Mouse (Mus musculus): ENCODE results near the gene Igfbp5. TPM values are rescaled to one million over a fixed set of nuclear protein-coding genes. Genes with fewer than 3 reads are reported as not detected.

The Igfbp5 gene
- polyA plus RNA-seq (2017; shearing (Covaris generic)): not detected

GRCm38 (mm10) chr1:72874287-72875211, at the start of gene Igfbp5:
TSS of gene Igfbp5 (minus strand) at chr1:72874884.
- no peak for ATAC-seq

GRCm38 (mm10) chr1:72914815-72915214, 40.1 kb upstream of the Igfbp5 start:
- ATAC-seq: no peak

DNA sequence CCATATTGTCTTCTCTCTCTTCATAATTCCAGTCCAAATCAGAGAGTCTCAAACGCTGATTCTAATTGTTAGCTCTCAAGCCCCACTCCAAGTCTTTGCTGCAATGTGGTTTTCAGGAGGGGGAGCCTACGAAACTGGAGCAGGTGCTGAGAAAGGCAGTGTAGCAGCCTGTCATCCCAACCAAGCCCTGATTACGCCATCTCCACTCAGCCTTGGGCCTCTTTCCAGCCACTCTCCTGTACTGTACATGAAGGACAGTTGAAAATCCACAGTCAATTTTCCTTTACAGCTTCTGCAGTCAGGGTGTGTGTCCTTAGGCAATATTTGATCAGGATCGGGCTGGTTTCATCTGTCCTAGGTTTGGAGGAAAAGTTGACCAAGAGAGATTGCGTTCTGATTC, 38.4 kb upstream of the Igfbp5 start:
- no peak for ATAC-seq

DNA sequence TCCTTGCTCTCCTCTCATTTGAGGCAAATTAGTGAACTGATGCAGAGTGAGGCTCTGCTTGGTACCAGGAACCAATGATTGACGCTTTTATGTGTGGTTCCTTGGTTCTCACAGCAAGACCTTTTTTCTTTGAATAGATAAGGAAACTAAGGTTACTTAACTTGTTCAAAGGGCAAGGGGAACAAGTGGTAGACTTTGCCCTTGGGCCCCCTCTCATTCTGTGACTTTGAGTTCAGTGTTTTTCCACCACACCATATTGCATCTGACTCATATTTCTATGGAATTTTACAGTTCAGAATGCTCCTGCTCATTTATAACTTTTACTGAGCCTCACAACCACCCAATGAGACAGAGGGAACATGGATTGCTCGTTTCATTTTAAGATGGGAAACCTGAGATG, 21.1 kb upstream of the Igfbp5 start:
- ATAC-seq: no peak

GRCm38 (mm10) chr1:72887910-72888309, 13.2 kb upstream of the Igfbp5 start:
- ATAC-seq: no peak

GRCm38 (mm10) chr1:72885819-72886169, 11.1 kb upstream of the Igfbp5 start:
- no peak for ATAC-seq

DNA sequence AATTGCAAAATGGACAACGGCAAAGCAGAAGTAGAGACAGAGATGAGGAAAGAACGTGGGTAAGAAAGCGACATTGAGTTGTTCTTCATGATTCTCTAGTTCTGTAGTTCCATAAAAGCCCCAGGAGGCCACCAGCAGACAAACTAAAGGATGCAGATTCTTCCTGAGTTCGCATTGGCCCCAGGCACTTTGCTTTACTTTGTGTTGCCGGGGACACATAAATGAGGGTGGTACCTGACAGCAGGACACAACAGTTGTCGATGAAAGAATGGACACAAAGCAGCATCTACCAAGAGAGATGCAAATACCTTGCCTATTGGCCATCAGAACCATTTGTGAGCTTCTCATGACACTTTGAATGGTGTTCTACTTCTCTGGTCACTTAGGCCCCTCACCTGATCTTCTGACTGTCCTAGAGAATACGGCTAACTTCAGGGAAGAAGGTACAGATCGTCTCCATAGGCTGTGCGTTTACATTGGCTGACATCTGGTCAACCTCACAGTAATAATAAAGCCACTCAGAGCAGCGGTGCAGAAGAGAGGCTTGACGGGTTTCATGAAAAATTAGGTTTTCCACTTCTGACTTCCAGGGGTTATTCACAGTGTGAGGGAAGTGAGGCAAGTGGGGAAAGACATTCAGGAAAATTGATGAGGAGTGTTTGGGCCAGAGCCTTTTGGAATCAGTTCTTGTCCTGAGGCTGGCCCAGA, 10.6 kb upstream of the Igfbp5 start:
- ATAC-seq: no peak

DNA sequence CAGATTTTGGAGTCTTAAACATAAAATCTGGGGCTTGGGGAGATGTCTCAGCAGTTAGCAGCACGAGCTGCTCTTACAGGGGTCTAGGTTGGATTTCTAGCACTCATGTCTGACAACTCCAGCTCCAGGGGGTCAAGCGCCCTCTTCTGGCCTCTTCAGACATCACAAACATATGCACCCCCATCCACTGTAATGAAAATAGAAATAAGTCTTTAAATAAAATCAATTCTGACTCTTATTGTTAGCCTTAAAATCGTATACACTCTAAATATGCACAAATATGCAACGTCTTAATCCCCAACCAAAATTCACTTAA, 4.6 kb upstream of the Igfbp5 start:
- ATAC-seq: no peak

DNA sequence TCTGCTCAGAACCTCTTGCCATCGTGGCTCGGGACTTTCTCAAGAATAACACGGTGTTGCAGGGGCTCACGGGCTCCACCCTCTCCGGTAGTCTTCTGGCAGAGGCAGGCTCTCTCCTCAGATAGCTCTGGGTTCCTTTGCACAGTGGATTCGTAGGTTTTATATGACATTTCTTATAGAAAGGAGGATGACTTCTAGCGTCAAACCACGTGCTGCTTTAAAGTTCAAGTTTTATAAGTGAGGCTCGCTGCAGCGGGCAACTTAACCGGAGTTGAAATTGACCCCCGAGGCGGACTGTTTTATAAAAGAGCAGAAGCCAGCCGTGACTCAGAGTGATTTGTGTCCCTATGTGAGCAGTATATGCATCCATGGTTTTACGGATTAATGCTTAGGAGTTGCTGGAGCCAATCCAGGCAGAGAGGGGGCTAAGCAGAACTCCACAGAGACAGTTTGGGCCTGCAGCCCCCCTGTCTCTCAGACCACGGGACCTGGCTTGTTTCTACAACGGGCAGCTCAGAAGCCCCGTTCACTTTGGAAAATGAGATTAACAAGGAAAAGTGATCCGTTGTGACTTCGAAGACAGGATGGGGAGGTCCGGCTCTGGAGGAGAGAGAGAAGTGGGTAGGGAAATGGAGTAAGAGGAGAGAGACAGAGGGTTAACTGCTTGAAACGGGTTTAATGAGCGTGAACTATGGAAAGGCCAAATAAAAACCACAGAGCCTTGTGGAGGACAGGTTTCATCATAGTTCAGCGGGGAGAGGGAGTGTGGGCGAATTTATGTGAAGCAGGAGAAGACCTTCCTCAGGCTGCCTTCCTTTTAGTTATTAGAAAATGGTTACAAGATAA, 4.0 kb upstream of the Igfbp5 start:
- no peak for ATAC-seq

DNA sequence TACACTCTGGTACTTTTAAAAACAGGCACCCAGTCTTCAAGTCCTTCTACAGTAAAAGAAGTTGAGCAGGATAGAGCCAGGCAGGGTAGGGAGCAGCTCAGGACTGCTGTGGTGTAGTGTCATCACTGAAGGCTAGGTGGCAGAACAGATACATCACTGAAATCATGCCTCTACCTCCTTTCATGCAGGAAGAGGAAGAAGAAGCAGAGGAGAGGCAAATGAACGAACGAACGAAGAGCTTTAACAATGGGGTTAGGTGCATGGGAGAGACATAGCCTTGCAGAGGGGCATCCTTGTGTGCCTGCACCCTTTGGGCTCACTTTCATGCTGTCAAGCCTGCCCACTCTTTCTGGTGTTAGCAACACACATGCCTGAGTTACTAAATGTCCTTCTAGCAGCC, 3.2 kb upstream of the Igfbp5 start:
- no peak for ATAC-seq

DNA sequence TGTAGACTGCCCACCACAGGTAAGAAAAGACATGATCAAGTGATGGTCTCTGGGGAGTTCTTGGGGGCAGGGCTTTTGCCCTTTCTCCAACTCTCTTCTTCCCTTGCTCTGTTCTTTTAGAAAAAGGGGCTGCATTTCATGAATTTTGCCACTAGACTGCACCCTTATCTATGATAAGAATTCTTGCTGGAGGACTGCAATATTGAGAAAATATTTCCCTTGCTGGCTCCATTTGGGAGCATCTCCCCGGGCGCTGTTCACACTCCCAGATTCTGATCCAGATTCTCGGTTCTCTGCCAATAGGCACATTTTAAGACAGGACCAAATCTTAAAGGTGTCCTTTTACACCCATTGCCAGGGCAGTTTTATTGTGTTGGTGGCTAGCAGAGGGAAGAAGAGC, 1.4 kb upstream of the Igfbp5 start:
- ATAC-seq: no peak

- no peak for ATAC-seq
Measured at GRCm38 (mm10) chr1:72875708-72876107, 1.0 kb upstream of the Igfbp5 start.

DNA sequence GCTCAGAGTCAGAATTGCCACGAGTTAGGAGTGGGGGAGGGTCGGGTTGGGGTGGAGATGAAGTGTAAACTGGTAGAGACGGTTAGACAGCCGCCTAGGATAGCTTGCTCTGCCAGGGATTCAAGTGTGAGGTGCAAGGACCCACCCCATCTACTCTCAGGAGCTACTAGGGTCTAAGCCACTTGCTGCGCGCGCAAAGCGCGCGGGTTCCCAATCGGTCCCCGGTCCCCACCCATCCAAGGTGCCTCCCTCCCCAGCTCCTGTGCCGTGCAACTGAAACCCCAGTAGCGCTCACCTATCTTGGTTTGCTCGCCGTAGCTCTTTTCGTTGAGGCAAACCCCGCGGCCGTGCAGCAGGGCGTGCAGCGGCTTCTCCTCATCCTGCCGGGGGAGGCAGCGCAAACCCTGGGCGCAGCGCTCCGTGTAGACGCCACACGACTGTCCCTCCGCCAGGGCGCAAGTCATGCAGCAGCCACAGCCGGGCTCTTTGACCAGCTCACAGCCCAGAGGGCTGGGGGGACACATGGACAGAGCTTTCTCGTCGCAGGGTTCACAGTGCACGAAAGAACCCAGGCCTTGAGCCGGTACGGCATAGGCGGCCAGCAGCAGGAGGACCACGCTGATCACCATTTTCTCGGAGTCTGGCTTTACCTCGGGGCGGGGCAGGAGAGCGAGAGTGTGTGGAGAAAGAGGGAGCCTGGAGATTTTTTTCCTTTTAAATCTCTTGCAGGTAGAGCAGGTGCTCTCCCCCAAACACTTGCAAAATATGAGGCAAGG, 985 bp downstream of the Igfbp5 start:
- ATAC-seq: no peak

DNA sequence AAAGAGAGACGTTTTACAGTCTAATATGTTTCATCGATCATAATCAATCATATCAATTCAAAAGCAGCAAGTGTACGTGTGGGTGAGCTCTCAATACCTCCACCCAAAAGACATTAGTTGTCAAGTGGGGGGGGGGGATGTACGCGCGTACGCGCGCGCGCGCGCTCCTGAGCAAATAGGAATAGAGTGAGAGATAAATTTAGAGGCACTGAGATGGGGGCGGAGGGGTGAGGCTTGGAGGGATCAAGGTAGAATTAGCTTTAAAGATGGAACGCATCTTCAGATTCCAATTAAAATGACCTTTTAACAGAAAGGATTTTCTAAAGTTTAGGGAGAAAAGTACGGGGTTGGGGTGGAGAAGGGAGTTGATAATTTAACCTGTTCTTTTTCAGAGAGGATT, 1.6 kb downstream of the Igfbp5 start:
- ATAC-seq: no peak

DNA sequence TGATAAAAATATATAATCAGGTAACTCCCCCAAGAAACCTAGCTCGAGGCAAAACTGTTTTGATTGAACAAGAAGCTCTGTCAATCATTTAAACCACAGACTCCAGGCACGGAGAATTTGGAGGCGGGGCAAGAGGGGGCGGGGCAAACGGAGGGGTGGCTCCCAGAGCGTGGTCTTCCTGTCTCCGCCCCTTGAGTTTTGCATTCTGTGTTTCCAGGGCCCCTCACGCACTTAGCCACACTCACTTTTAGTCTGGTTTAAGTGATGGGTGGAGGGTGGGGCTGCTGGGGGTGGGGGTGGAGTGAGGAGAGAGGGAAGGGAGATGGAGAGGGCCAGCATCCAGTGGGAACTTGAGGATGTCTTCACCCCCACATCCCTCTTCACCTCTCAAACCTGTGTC, 2.2 kb downstream of the Igfbp5 start:
- ATAC-seq: no peak

GRCm38 (mm10) chr1:72871697-72872411, 2.8 kb downstream of the Igfbp5 start:
- no peak for ATAC-seq

DNA sequence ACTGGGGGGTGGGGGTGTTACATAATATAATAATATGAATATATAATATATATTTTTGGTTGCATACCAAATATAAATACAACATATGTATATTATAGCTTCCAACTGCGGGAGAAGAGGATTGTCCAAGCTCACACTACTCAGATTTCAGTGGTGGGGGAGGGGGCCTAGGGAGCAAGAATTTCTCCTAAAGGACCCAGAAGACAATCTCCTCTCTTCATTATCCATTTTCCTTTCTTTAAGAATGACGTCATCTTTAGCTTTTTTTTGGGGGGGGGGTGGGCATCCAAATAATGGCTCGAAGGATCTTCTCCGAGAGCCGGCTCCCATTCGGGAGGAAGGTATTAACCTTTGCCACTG, 3.4 kb downstream of the Igfbp5 start:
- no peak for ATAC-seq

DNA sequence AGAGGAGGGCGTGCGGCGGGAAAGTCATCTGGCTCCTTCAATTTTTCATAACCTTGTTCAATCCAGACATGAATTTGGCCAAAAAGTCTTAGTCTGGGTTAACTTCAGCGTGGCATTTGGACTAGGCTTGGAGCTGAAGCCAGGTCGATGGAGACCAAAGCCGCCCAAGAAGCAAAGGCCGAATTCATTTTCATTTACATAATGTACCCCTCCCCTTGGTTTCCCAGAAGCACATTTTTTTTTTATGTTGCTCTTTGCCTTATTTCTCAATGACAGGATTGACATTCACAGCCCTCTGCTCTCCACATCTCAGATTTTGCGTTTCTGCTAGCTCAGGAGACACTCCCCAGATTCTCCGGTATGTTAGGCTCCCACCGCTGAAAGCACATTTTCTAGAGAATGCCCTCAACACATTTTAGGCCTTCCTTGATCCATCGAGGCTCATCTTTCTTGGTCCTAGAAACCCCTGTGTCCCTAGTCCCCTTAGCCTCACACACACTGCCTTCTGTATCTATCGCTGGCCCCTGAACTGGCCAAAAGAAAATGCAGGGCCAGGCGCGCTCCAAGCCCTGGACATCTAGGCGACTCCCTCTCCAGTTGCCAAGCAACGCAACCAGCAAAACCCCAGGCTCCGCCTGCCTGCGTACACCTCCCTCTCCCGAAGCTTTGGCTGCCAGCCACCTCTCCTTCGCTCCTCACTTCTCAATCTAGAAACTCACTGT, 3.9 kb downstream of the Igfbp5 start:
- ATAC-seq: no peak

GRCm38 (mm10) chr1:72869681-72870614, 4.7 kb downstream of the Igfbp5 start:
- ATAC-seq: peak; percentile 76

GRCm38 (mm10) chr1:72869275-72869674, 5.4 kb downstream of the Igfbp5 start:
- ATAC-seq: no peak
